Mouse (Mus musculus): ENCODE results near the gene Insc.

The Insc gene

DNA sequence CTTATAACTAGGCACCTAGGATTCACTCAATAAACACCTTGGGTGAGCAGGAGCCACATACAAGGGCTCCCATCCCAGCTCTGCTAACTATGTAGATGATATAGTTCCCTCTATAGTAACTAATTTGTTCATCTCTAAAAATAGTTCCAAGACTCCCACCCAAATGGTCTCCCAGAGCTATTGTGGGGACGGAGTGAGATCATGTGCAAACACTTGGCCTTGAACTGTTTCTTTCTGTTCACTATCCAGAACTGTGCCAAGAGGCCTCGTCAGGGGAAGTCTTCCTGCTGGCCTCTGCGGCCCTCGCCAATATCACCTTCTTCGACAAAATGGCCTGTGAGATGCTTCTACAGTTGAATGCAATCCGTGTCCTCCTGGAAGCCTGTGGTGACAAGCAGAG is 91.0 kb downstream of the Insc start:
- no peak for DNase-seq

DNA sequence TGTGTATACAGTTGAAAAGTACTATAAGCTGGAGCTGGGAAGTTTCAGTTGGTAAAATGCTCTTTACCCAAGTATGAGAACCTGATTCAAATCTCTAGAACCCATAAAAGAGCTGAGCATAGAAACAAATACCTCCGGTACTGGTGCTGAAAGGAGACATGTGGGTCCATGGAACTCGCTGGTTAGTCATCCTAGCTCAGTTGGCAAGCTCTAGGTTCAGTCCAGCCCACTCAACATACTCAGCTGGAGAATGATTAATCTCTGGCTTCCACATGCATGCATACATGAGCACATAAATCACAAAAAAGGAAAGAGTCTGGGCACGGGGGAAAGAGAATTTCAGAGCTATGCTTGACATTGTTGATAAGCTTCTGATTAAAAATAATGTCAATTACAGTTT is 93.8 kb downstream of the Insc start:
- DNase-seq: peak; percentile 24

DNA sequence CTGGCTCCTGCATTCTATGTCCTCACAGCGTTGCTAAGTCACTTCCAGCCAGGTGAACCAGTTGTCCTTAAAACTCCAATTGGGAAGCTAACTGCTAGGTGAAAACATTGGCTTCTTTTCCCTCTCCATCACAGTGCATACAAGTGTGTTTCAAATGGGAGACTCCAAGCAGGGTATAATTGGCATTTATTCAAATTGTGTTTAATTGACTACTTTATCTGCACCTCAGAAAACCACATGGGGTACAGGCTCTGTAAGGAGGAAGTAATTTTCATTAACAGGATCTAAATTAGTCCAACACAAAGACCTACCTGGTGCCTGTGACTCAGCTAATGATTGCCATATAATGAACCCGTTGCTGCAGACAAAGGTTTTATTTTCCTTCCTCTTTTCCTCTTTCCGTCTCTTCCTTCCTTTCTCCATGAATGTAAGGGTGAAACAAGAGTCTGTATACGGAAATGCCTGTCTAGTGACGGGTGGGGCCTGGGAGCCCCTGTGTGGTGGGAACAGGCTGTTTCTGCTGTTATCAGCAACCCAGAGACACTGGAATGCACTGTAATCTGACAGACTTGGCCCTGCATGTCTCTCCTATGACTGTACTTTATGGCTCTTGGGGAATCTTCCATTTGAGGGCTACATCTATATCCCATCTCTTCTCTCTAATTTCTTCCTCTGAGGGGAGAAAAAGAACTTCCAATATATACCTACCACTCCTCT is 96.7 kb downstream of the Insc start:
- no peak for DNase-seq

DNA sequence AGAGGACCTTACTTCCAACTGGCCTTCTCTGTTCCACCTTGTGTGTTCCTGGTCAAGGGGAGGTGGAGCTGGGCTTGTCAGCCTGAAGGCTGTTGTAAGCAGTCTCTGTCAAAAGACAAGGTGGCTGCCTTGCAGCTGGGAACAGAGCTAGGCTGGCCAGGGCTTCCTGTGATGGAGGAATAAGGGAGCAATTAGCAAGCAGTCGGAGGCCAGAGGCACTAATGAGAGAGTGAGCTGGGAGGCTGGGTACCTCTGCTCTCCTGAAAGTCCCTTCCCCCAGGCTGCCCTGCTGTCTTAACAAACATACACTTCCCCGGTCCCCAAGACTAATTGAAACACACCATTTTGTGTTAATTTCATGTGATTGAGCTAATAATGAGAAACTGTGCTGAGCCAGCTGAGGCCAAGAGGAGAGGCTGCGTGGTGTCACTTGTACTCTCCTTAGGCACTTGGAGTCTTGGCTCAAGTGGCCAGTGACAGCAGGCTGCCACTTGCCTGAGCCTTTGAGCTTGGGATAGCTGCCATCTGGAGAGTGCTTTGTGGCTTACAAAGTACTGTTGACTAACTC is 99.2 kb downstream of the Insc start:
- no peak for DNase-seq

DNA sequence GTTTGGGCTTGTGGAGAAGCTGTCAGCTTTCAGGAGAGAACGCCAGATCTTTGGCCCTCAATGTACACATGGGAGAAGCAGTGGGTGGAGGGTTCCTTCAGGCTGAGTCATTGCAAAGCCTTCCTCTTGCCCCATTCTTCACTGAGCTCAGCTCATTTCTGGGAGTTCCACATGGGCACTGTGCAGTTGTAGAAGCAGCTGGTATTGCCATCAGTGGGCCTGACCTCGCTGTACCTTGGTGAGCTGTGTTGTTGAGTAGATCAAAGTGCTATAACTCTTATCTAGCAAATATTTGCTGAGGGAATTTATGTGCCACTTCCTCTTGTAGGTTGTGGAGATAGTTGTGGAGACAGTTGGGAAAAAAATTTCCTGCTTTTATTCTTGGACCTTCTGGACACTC is 103.7 kb downstream of the Insc start:
- DNase-seq: no peak

DNA sequence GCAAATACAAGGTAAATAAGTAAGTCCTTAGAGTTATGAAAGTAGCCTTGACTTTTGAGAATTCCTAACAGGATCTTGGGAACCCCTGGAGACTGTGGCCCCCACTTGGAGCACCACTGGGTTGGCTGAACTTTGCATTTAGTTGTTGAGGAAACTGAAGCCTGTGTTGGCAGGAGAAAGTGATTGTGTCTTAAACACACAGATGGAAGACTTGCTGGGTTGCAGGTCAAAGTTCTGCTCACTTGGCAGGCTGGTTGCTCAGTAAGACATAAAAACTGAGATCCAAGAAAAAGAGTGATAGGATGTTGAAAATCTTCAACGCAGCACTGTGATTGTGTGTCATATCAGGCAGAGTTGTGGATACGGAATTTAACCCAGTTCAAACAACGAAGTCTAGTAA is 108.9 kb downstream of the Insc start:
- no peak for DNase-seq

DNA sequence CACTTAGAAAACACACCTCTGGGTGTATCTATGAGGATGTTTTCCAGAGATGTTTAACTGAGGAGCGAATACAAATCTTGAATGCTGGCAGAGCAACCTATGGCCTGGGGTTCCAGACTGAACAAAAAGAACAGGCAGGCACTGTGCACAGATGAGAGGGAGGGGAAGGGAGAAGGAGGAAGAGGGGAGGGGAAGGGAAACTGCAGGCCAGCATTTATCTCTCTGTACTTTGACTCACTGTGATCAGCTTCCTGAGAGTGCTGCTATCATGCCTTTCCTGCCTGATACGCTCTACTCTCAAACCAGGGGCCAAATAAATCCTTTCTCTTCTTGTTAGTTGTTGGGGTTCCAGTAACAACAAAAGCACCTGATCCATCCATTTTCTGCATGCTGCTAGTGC is 110.7 kb downstream of the Insc start:
- no peak for DNase-seq

DNA sequence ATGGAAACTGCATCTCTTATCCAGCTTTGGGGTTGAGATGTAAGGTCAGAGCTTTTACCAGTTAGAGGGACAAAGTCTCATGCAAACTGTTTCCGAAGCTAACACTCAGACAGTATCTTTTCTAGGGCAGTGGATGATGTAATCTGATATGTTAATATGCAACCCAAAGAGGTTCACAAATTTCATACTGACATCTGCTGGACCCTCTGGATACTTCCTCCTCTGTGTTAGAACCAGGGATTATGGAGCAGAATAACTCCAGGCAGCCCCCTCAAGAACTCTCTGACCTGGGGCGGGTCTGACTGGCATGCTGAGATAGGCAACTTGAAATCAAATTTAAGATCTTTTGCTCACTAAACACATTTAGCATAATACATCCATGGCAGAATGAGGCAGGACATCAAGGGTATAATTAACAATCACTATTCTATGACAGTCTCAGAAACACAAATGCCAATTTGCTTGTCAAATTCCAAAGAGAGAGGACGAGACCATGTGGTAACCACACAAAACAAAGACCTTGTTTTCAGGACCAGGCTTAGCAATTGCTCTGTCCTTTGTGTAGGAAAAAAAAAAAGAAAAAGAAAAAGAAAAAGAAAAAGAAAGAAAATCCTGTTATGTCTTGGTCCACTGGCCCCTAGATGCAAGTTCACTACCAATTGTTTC is 117.5 kb downstream of the Insc start:
- DNase-seq: no peak

DNA sequence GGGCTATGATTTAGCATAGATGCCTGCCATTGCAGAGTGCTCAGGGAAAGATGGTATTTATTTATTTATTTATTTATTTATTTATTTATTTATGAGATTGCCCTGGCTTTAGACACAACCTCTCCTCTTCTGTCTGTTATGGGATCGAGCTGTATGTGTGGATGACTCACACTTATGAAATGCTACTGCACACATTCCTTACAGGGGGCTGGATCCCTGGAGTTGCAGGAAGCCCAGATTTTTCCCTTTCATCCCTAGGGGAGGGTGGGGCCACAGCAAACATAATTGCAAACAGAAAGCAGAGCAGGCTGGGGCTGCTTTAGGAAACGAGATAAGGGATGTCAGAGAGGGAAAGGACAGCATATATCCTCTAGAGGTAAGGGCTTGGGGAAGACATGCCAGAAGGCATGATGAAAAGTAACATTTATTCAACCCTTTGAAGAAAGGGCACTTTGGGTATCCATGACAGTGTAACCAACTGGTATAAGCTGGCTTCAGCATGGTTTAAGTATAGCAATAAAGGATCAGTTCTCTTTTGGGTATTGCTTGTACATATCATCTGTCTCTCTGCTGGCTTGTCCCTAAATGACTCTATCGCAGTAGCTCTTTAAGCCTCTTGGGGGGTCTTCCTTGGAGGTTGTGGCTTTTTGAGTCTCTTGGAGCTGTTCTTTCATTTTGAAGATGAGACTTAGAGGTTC is 130.0 kb downstream of the Insc start:
- no peak for DNase-seq

DNA sequence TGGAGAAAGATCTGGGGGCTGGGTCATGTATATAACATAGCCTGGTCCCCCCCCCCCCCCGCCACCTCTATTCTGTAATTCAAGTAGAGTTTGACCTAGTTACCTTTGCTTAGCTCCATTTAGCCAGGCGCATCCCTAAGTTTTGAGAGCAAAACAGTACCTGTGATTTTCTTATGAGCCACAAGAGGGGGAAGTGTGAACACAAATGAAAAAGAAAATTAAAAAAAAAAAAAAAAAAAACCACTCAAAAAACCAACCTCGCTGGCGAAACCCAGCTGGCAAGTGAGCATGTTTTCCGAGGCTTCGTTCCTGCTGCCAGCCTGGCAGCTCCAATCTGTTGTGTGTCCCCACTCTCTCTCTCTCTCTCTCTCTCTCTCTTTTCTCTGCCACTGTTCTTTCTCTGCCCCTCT is 130.5 kb downstream of the Insc start:
- peak; percentile 39 for DNase-seq

DNA sequence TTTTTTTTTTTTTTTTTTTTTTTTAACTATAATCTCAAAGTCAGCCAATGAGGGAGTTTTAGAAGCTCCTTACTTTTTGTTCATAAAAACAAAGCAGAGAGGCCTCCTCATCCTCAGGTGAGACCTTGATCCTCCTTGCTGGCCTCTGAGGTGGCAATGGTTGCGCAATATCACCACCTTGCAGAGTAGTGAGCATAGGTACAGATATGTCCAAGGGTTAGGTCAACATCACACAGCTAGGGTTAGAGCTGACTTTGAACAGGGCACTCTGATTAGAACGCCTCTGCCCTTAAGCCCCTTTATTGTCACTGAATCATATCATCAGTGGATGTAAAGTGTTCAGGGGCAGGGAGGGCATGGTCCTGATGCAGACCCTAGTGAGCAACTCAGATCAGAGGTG is 131.1 kb downstream of the Insc start:
- DNase-seq: no peak

DNA sequence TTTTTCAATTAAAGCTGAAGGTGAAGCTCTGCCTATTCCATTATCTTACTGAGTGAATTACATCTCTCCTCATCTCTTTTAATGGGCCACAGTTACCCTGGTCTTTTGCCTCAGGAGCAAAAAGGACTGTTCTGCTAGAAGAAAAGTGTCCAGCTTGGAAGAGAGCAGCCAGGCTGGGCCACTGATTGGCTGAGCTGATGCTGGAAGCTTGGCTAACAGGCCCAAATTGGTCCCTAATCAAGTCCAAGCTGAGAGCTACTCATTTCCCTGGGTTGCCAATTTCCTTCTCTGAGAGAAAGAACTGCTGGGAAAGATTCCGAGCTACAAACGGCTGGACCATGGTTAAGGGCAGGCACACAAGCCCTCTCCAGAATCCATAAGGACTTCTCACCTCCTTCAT is 140.1 kb downstream of the Insc start:
- DNase-seq: no peak

DNA sequence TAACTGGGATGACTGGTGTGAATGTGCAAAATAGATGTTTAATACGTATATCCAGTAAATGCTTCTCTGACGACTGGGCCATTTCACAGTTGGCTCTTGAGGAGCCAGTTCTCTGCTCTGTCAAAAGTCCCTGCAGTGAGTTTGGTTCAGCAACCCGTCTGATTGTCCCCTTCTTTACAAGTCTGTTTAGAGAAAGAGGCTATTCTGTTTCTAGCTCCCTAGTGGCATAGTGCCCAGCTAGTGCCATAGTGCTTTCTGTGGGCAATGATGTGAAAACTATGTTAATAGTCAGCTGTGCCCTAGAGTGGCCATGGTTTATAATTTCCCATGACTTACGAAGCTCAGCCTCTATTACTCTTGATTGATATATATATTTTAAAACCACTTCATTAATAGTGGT is 143.4 kb downstream of the Insc start:
- DNase-seq: no peak

DNA sequence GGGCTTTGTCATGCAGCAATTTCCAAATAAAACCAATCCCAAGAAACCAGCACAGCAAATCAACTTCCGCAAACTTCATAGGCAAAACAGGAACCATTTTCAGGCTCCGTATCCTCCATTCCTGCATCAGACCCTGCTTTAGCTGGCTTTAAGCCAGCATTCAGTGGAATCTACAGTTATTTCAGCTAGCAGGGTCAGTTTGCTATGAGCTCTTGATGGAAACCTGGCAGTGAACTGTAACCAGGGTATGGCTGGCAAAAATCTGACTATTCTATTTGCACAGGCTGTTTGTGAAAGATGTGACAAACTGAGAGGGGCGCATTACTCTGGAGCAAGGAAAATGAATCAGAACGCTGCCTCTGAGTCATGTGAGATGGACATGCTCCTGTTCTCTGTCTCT is 146.7 kb downstream of the Insc start:
- DNase-seq: no peak

DNA sequence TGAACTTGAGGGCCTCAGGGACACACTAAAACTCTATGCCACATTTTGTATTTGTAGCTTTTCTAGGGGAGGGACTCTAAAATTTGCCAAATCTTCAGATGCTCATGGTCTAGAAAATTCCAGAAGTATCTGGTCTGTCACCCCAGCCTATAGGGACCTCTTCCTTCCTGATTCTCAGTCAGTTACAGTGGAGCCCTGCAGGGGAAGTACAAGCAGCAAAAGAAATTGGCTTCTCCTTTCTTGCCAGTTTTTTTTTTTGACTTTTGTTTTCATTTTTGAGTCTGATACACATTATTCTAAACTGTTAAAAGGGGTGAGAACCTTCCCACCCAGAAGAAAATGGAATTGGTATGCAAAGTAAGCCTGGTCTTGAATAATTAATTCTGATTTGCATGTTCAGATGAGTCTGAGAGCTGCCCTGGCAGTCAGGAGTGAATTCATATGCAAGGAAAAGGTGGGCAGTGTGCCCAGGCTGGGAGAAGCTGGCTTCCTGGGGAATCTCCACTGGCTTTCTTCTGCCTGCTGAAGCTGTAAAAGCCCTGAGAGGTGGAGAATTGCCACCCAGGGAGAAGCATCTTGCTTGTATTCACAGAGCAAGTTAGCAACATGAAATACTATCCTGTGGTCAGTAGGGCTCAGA is 149.2 kb downstream of the Insc start:
- peak; percentile 26 for DNase-seq

DNA sequence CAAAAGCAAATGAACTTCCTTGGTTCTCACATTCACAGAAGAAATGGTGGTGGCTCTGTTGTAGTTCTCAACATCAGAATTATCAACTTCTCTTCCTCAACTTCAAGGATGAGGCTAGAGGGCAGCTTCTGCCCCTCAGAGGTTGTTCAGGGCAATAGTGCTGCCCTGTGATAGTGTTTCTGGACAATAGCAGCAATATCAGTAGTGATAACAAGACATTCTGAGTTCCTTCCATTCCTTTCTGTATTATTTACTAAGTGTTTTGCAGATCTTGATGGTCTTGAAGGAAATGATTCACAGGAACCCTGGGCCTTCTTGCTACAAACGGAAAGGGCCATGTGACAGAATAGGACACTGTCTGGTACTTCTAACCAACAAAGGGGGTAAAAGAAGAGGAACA is 150.4 kb downstream of the Insc start:
- no peak for DNase-seq

DNA sequence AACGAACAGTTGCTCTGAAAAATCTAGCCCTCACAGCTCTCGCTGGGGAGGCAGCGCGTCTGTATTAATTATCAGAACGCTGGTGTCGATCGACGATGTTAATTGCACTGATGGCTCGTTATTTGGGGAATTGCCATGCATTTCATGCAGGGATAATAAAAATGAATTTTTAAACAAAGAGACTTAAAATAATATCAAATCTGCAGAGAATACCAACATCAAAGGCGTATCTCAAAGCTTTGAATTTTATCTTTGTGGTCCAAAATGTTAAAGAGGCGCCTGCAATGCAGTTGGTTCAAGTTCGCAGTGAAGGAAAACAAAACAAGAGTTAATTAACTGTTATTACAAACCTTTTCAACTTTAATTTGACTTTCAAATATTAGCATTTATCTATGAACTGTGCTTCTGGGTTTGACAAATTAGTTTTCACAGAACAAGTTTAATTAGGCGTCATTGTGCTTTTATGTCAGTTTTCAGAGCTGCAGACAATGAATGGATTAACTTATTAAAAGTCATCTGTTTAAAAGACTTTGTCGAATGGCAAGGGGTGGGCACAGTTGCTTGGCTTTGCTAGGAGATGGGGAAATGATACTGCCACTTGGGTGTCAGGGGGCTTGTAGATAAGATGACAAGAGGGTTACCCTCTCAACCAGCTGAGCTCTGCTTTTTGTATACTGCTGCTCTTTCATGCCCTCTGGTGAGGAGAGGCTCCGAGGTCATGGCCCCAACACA is 153.6 kb downstream of the Insc start:
- no peak for DNase-seq
